Mouse (Mus musculus): ENCODE measurements around the gene Gemin5. TPM values are rescaled to one million over a fixed set of nuclear protein-coding genes. Genes with fewer than 3 reads are reported as not detected.

The Gemin5 gene
- total RNA-seq, 1 experiment from 2014 or later = 20.2 TPM

Other genes with a start within 250 kb of the Gemin5 start
- 95.5 and 95.9 TPM in 2 replicates for gene Larp1, start 159.5 kb downstream of the Gemin5 start, total RNA-seq (2021)
- 0.26 and 0.30 TPM in 2 replicates for gene Gm12248, start 75.4 kb downstream of the Gemin5 start, total RNA-seq (2021)
- gene Cnot8, start 64.4 kb downstream of the Gemin5 start, total RNA-seq (2021) = 45.4 and 49.8 TPM in 2 replicates
- gene Mrpl22, start 3.1 kb upstream of the Gemin5 start, total RNA-seq (2021) = 74.6 and 77.2 TPM in 2 replicates
- 8.5 and 8.9 TPM in 2 replicates for gene Igtp, start 31.0 kb upstream of the Gemin5 start, total RNA-seq (2021)
- 7.1 and 9.2 TPM in 2 replicates for gene Irgm2, start 31.1 kb upstream of the Gemin5 start, total RNA-seq (2021)
- not detected in 2 replicates for gene 4930438A08Rik, start 106.3 kb upstream of the Gemin5 start, total RNA-seq (2021)
- gene Zfp692, start 138.5 kb upstream of the Gemin5 start, total RNA-seq (2021) = 9.1 and 9.3 TPM in 2 replicates
- gene Zfp672, start 161.8 kb upstream of the Gemin5 start, total RNA-seq (2021) = 56.7 and 59.3 TPM in 2 replicates
- gene Sh3bp5l, start 162.2 kb upstream of the Gemin5 start, total RNA-seq (2021) = 38.5 and 47.5 TPM in 2 replicates
- gene Lypd8, start 210.5 kb upstream of the Gemin5 start, total RNA-seq (2021) = not detected in 2 replicates